Mouse (Mus musculus) right cerebral cortex, adult 2 months (tissue): ENCODE data around the gene Wbp2nl.
A peak's percentile ranks its signal among the peaks of the same experiment; 100 is the strongest.
"Not testable (repeated sequence)": the region's sequence is repeated elsewhere in the genome, so short reads cannot be mapped to it uniquely, and the experiment has no call there.

Source experiments
- DNase-seq, 2 experiments: peaks; one replicate each; pipeline ENCODE4 v3.0.0; 2021 to 2022; ENCODE audit warnings: low spot score in 2 of 2

Wbp2nl gene

GRCm38 (mm10) chr15:82348258-82348998 lies 49.7 kb downstream of the Wbp2nl start:
- DNase-seq, result no peak

- DNase-seq, result no peak
Observed at GRCm38 (mm10) chr15:82348999-82349341, 50.2 kb downstream of the Wbp2nl start.

- DNase-seq, result no peak
Observed at GRCm38 (mm10) chr15:82350349-82350748, 51.6 kb downstream of the Wbp2nl start.

- no peak for DNase-seq
Observed at GRCm38 (mm10) chr15:82351480-82351879, 52.7 kb downstream of the Wbp2nl start.

- DNase-seq, result peak in 1 of 2 experiments; percentile 22
Observed at GRCm38 (mm10) chr15:82353078-82353744, 54.5 kb downstream of the Wbp2nl start.

- DNase-seq, result no peak
Observed at GRCm38 (mm10) chr15:82353745-82354113, 55.0 kb downstream of the Wbp2nl start.

- DNase-seq, result peak; percentile 95 to 96
Observed at GRCm38 (mm10) chr15:82354126-82354945, 55.6 kb downstream of the Wbp2nl start, which contains the start of gene Ndufa6. Ndufa6 (minus strand) TSS chr15:82354322.

- DNase-seq, result no peak
Observed at GRCm38 (mm10) chr15:82358431-82359260, 59.9 kb downstream of the Wbp2nl start.

- DNase-seq, result no peak
Observed at GRCm38 (mm10) chr15:82361459-82362018, 62.8 kb downstream of the Wbp2nl start.

GRCm38 (mm10) chr15:82362234-82362633 lies 63.5 kb downstream of the Wbp2nl start:
- DNase-seq, result no peak

GRCm38 (mm10) chr15:82363801-82364200 lies 65.0 kb downstream of the Wbp2nl start:
- DNase-seq, result not testable (repeated sequence)
